Mouse (Mus musculus): ENCODE data around the gene Spns3. TPM values are rescaled to one million over a fixed set of nuclear protein-coding genes. Genes with fewer than 3 reads are reported as not detected.

The Spns3 gene
- polyA plus RNA-seq, 1 experiment: 0.02 TPM

- no peaks in the 10 kb centered on the region for H3K36me3 ChIP-seq (ENCODE audit: control insufficient read depth, insufficient read depth)
- H3K79me2 ChIP-seq (ENCODE audit: control insufficient read depth, insufficient read depth): no peaks in the 10 kb centered on the region
- H3K4me3 ChIP-seq: no peak overlapping the region
- no peak for TF ChIP-seq MYOG (IDR thresholded peaks at IDR 0.05; ENCODE audit: control insufficient read depth in 1 of 3, insufficient read depth in 1 of 3, insufficient read length in 2 of 3, low read depth in 2 of 3)
- no peak overlapping the region for H3ac ChIP-seq (ENCODE audit: control insufficient read depth, insufficient read length)
- no peak overlapping the region for H3K4me2 ChIP-seq (ENCODE audit: low read depth)
- peaks cover 14% of the 10 kb centered on the region for H3K27me3 ChIP-seq (ENCODE audit: control insufficient read depth, insufficient read depth, insufficient read length)
These were observed 17.4 kb downstream of the Spns3 start for GRCm38 (mm10) chr11:72532890-72533289.

- Histone ChIP-seq H3K4me2 (ENCODE audit: low read depth) (no peak overlapping the region), H3K79me2 (ENCODE audit: control insufficient read depth, insufficient read depth) (no peaks in the 10 kb centered on the region), H3ac (ENCODE audit: control insufficient read depth, insufficient read length) (no peak overlapping the region), H3K36me3 (ENCODE audit: control insufficient read depth, insufficient read depth) (no peaks in the 10 kb centered on the region), H3K4me3 (no peak overlapping the region), H3K27me3 (ENCODE audit: control insufficient read depth, insufficient read depth, insufficient read length) (peaks cover 14% of the 10 kb centered on the region)
- TF ChIP-seq USF1 (IDR thresholded peaks at IDR 0.05; ENCODE audit: low read depth): no peak
- TF ChIP-seq SRF (IDR thresholded peaks at IDR 0.05; ENCODE audit: control insufficient read depth, insufficient read length, low read depth): no peak
- no peak for TF ChIP-seq MYOG (IDR thresholded peaks at IDR 0.05; ENCODE audit: control insufficient read depth in 1 of 3, insufficient read depth in 1 of 3, insufficient read length in 2 of 3, low read depth in 2 of 3)
- TF ChIP-seq E2F4 (IDR thresholded peaks at IDR 0.05; ENCODE audit: insufficient read depth): no peak
These were observed 18.7 kb downstream of the Spns3 start for GRCm38 (mm10) chr11:72531632-72532031.

DNA sequence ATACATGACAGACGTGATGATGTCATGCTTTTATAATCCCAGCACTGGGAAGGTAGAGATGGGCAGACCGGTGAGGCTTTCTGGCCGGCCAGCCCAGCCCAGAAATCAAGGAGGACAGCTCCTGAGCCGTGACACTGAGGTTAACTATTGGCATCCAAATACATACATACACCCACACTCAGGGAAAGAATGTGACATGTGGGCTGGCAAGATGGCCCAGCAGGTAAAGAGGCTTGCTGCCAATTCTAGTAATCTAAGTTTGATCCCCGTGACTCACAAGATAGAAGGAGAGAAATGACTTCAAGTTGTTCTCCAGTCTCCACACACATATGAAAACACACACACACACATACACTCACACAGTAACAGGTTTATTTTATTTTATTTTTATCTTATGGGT lies 19.2 kb downstream of the Spns3 start:
- Histone ChIP-seq H3ac (ENCODE audit: control insufficient read depth, insufficient read length) (no peak overlapping the region), H3K27me3 (ENCODE audit: control insufficient read depth, insufficient read depth, insufficient read length) (peaks cover 18% of the 10 kb centered on the region), H3K79me2 (ENCODE audit: control insufficient read depth, insufficient read depth) (no peaks in the 10 kb centered on the region), H3K4me2 (ENCODE audit: low read depth) (no peak overlapping the region), H3K4me3 (no peak overlapping the region), H3K36me3 (ENCODE audit: control insufficient read depth, insufficient read depth) (no peaks in the 10 kb centered on the region)
- TF ChIP-seq POLR2A (IDR thresholded peaks at IDR 0.05; ENCODE audit: insufficient read length, low read depth): no peak
- TF ChIP-seq MAX (IDR thresholded peaks at IDR 0.05; ENCODE audit: low read depth): no peak
- TF ChIP-seq E2F4 (IDR thresholded peaks at IDR 0.05; ENCODE audit: insufficient read depth): no peak
- TF ChIP-seq USF1 (IDR thresholded peaks at IDR 0.05; ENCODE audit: low read depth): no peak
- no peak for TF ChIP-seq POLR2AphosphoS2 (IDR thresholded peaks at IDR 0.05; ENCODE audit: insufficient read length, low read depth)

DNA sequence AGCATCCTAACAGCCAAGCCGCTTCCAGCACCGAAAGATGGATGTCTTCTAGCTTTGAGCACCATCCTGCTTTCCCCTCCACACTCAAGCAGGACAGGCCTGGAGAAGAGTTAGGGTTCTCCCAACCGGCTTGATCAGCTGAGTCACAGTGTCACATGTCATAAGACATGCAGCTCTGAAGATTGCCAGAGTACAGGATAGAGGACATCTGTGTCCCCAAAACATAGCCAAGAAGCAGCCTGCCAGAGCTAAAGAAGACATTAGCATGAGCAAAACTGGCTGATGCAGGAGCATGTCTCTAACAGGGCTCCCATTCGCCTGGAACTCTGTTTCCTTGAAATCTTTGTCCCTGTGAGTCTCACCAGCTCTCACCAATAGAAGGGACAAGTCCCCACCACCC lies 24.1 kb downstream of the Spns3 start:
- Histone ChIP-seq H3ac (ENCODE audit: control insufficient read depth, insufficient read length) (no peak overlapping the region), H3K79me2 (ENCODE audit: control insufficient read depth, insufficient read depth) (no peaks in the 10 kb centered on the region), H3K4me3 (no peak overlapping the region), H3K4me2 (ENCODE audit: low read depth) (no peak overlapping the region), H3K27me3 (ENCODE audit: control insufficient read depth, insufficient read depth, insufficient read length) (peaks cover 39% of the 10 kb centered on the region), H3K36me3 (ENCODE audit: control insufficient read depth, insufficient read depth) (no peaks in the 10 kb centered on the region)
- TF ChIP-seq POLR2A (IDR thresholded peaks at IDR 0.05; ENCODE audit: insufficient read length, low read depth) (no peak), SRF (IDR thresholded peaks at IDR 0.05; ENCODE audit: control insufficient read depth, insufficient read length, low read depth) (no peak), TCF12 (IDR thresholded peaks at IDR 0.05; ENCODE audit: insufficient read depth, poor library complexity, severe bottlenecking) (no peak), REST (IDR thresholded peaks at IDR 0.05; ENCODE audit: insufficient read depth, insufficient read length) (no peak), MYOD1 (IDR thresholded peaks at IDR 0.05; ENCODE audit: control insufficient read depth in 1 of 3, insufficient read length in 2 of 3, low read depth in 2 of 3) (no peak), CEBPB (IDR thresholded peaks at IDR 0.05; ENCODE audit: insufficient read depth, poor library complexity, severe bottlenecking) (no peak), USF1 (IDR thresholded peaks at IDR 0.05; ENCODE audit: low read depth) (no peak), TCF3 (IDR thresholded peaks at IDR 0.05; ENCODE audit: insufficient read length, low read depth) (no peak), POLR2AphosphoS2 (IDR thresholded peaks at IDR 0.05; ENCODE audit: insufficient read length, low read depth) (no peak), MYOG (IDR thresholded peaks at IDR 0.05; ENCODE audit: control insufficient read depth in 1 of 3, insufficient read depth in 1 of 3, insufficient read length in 2 of 3, low read depth in 2 of 3) (no peak), MAX (IDR thresholded peaks at IDR 0.05; ENCODE audit: low read depth) (no peak), E2F4 (IDR thresholded peaks at IDR 0.05; ENCODE audit: insufficient read depth) (no peak)

DNA sequence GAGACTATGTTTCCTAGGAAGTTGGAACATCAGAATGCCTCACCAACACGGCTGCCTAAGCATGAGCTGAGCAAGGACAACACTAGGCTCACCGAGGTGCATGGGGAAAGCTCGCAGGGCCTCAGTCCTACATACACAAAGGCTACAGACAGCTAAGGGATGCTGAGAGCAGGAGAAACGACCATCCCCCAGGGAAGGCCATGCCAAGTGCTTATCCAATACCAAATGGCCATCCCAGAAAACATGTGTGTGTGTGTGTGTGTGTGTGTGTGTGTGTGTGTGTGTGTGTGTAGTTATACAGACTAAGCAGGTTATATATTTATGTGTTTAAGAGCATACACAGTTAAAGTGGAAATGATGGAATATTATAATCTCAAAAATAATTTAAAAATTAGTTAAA lies 26.6 kb downstream of the Spns3 start:
- no peaks in the 10 kb centered on the region for H3K36me3 ChIP-seq (ENCODE audit: control insufficient read depth, insufficient read depth)
- peaks cover 30% of the 10 kb centered on the region for H3K27me3 ChIP-seq (ENCODE audit: control insufficient read depth, insufficient read depth, insufficient read length)
- no peak for TF ChIP-seq TCF3 (IDR thresholded peaks at IDR 0.05; ENCODE audit: insufficient read length, low read depth)
- no peak for TF ChIP-seq TCF12 (IDR thresholded peaks at IDR 0.05; ENCODE audit: insufficient read depth, poor library complexity, severe bottlenecking)
- no peak for TF ChIP-seq POLR2AphosphoS2 (IDR thresholded peaks at IDR 0.05; ENCODE audit: insufficient read length, low read depth)
- TF ChIP-seq SRF (IDR thresholded peaks at IDR 0.05; ENCODE audit: control insufficient read depth, insufficient read length, low read depth): no peak
- no peak for TF ChIP-seq E2F4 (IDR thresholded peaks at IDR 0.05; ENCODE audit: insufficient read depth)
- TF ChIP-seq CEBPB (IDR thresholded peaks at IDR 0.05; ENCODE audit: insufficient read depth, poor library complexity, severe bottlenecking): no peak
- no peak for TF ChIP-seq MYOG (IDR thresholded peaks at IDR 0.05; ENCODE audit: control insufficient read depth in 1 of 3, insufficient read depth in 1 of 3, insufficient read length in 2 of 3, low read depth in 2 of 3)
- no peak for TF ChIP-seq USF1 (IDR thresholded peaks at IDR 0.05; ENCODE audit: low read depth)
- TF ChIP-seq MYOD1 (IDR thresholded peaks at IDR 0.05; ENCODE audit: control insufficient read depth in 1 of 3, insufficient read length in 2 of 3, low read depth in 2 of 3): no peak
- no peak for TF ChIP-seq MAX (IDR thresholded peaks at IDR 0.05; ENCODE audit: low read depth)
- TF ChIP-seq POLR2A (IDR thresholded peaks at IDR 0.05; ENCODE audit: insufficient read length, low read depth): no peak
- no peak for TF ChIP-seq REST (IDR thresholded peaks at IDR 0.05; ENCODE audit: insufficient read depth, insufficient read length)
- H3ac ChIP-seq (ENCODE audit: control insufficient read depth, insufficient read length): no peak overlapping the region
- no peak overlapping the region for H3K4me2 ChIP-seq (ENCODE audit: low read depth)
- no peaks in the 10 kb centered on the region for H3K79me2 ChIP-seq (ENCODE audit: control insufficient read depth, insufficient read depth)
- H3K4me3 ChIP-seq: no peak overlapping the region

Measured in myocyte (in vitro differentiated cells).